Mouse (Mus musculus): Measurements from ENCODE around the gene Olfr449.

The Olfr449 gene

GRCm38 (mm10) chr6:42834084-42834483 lies at the start of gene Olfr449:
Gene Olfr449 (plus strand): TSS chr6:42834384.
- no peak for DNase-seq (ENCODE audit: low spot score in 2 of 2)

GRCm38 (mm10) chr6:42784793-42785192 lies 49.4 kb upstream of the Olfr449 start, which contains the start of gene Olfr452:
Gene Olfr452 (plus strand): TSS chr6:42785093.
- DNase-seq (ENCODE audit: low spot score in 2 of 2), result no peak

- no peak for DNase-seq (ENCODE audit: low spot score in 2 of 2)
Measured at GRCm38 (mm10) chr6:42790247-42790948, 43.8 kb upstream of the Olfr449 start.

- DNase-seq (ENCODE audit: low spot score in 2 of 2), result no peak
Measured at GRCm38 (mm10) chr6:42790949-42791556, 43.1 kb upstream of the Olfr449 start.

DNA sequence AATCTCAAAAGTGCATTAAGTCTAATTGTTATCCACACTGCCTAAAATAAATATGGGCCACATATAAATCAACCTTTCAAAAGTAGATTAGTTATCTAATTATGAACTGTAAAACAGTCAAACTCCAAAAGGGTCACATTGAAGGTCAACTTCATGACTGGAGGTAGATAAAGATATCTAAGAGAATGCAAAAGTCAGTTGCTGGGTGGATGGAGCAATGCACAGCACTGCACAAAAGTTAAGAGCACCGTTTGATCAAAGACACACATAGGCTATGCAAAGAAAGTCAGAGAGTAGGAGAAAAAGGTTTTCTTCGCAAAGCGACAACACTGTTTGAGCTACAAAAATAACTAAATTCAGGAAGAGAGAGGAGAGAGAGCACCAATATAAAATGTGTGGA lies 39.2 kb upstream of the Olfr449 start:
- DNase-seq (ENCODE audit: low spot score in 2 of 2), result no peak

DNA sequence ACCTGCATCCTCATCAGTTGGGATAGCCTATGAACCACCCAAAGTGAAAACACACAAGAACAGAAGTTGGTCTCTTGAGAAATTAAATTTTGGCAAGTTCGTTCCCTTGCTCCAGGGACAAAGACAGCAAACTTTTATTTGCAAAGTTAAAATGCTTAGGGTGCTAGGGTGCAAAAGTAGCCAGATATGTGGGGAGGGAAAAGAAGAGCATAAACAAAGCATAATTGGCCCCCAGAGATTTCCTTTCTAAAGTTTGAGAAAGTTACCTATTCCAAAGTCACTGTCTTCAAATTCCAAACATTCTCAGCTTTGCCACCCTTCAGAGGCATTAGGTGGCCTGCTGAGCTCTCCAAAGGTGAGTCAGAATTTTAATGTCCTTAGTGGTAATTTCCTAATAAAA lies 22.5 kb upstream of the Olfr449 start, which contains the start of gene Olfr450:
Olfr450 (plus strand) TSS at position 301 of the 400 bp plus-strand sequence.
- DNase-seq (ENCODE audit: low spot score in 2 of 2), result no peak

GRCm38 (mm10) chr6:42860222-42860819 lies 26.1 kb downstream of the Olfr449 start:
- no peak for DNase-seq (ENCODE audit: low spot score in 2 of 2)

GRCm38 (mm10) chr6:42869695-42870094 lies 35.5 kb downstream of the Olfr449 start:
- no peak for DNase-seq (ENCODE audit: low spot score in 2 of 2)

DNA sequence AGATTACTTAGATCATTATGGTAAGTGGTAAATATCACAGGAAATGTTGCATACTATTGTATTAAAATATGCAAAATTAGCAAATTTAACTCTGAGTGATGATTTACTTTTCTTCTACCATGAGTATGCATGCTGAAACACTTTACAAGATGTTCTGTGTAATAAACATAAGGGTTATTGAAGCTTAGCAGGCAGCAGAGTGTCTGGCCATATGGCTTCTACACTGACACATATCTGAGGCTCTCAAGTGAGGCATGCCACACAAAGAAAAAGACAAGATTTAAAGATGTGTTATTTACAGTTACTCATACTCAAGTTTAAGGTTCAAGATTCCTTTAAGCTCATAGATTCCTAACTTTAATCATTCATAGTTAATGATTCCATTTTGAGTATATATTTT lies 42.1 kb downstream of the Olfr449 start:
- no peak for DNase-seq (ENCODE audit: low spot score in 2 of 2)

Measured in urinary bladder, adult 18-20 months (tissue).